Mouse (Mus musculus): ENCODE measurements at regions not wholly inside any gene's neighbourhood (a gene's known extent, or its start where the extent isn't known, plus 50 kb on each side); places are given as distances from the start of the nearest gene placed in this dataset.
A peak's percentile ranks its signal among the peaks of the same experiment; 100 is the strongest.

GRCm38 (mm10) chrX:11798326-11798725, 361.8 kb downstream of the Bcor start:
- peak; percentile 50 for DNase-seq (ENCODE audit: low spot score)

DNA sequence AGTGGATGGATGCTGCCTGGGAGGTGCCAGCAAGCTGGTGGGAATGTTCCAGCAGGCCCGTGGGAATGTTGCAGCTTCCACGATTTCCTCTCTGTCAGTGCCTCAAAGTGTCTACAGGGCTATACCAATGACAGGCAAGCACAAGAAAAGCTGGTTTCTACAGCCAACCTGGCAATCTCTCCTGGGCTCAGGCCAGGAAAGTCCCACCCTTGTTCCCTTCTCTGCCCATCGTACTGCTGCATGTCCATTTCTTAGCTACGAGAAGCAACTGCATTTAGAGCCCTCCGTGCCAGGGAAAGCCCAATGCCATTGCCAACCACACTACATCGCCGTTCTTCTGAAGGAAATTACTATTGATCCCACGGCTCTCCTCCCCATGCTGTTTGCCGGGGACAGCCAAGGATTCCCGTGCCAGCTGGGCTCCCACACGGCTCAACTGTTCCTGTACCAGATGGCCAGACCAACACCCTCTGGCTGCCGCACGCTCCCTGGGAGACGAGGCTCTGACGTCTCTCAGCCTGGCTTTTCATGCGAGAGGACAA, 359.7 kb downstream of the Bcor start:
- no peak for DNase-seq (ENCODE audit: low spot score)

DNA sequence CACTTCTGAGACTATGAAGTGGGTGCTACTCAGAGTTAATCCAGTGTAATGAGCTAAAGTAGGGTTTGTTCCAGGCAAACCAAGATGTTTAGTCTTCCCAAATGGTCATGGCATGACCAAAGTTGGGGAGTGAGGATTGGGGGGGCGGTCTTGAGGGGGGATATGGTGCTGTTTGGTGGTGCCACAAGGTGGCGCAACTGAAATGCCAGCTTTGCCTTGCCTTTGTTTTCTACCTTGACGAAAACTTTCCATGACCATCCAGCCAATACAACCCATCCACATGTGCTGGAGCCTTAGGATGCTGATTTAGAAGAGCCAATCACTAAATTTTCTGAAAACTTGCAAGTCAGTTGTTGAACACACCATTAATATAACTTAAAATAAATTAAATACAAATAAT, 358.9 kb downstream of the Bcor start:
- DNase-seq (ENCODE audit: low spot score): no peak

- DNase-seq (ENCODE audit: low spot score): no peak
Observed at GRCm38 (mm10) chrX:11801621-11802020, 358.5 kb downstream of the Bcor start.

- DNase-seq (ENCODE audit: low spot score): no peak
Observed at GRCm38 (mm10) chrX:11802074-11802899, 357.9 kb downstream of the Bcor start.

- no peak for DNase-seq (ENCODE audit: low spot score)
Observed at GRCm38 (mm10) chrX:11803239-11803638, 356.9 kb downstream of the Bcor start.

- no peak for DNase-seq (ENCODE audit: low spot score)
Observed at GRCm38 (mm10) chrX:11806896-11807252, 353.3 kb downstream of the Bcor start.

DNA sequence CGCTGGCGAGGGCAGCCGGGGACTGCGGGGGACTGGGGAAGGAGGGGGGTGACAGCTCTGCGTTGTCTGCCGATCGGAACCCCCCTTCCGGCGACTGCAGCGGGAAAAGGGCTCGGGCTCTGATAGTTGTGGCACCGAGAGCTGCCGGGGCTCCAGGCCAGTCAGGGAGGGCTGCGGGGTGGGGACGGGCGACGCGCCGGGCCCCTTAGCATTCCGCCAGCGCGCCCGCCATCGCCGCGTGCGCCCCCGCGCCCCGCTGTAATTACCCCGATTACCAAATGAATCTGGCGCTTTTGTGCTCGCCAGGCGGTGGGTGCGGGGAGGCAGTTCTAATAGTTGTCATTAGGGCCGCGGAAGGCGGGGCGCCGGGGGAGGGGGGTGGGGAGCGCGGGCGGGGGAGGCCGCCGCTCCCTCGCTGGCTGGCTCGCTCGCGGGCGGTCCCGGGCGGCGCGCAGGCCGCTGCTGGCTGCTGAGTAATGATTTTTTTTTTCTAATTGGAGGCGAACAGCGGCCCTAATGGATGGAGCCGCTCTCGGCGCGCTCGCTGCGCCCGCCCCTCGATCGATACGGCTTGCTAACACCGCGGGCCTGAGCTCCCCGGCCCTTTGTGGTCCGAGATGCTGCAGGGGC, 352.8 kb downstream of the Bcor start:
- peak; percentile 40 for DNase-seq (ENCODE audit: low spot score)

DNA sequence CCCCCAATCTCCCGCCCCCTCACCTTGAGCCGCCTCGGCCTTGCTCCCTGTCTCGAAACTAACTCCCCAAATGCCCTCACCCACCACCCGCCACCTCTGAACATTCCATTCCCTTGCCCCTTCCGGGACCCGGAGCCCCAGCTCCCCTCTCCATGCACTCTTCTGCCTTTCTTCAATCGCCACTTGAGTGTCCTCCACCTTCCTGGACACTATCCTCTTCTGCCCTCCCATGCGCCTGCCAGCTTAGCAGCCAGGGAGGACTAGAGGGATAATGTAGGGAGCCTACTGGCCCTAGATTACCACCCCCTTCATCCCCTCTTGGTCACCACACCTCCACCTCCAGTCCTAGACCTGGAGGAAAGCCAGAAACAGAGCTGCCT, 352.3 kb downstream of the Bcor start:
- no peak for DNase-seq (ENCODE audit: low spot score)

GRCm38 (mm10) chrX:11808911-11809310, 351.2 kb downstream of the Bcor start:
- no peak for DNase-seq (ENCODE audit: low spot score)

DNA sequence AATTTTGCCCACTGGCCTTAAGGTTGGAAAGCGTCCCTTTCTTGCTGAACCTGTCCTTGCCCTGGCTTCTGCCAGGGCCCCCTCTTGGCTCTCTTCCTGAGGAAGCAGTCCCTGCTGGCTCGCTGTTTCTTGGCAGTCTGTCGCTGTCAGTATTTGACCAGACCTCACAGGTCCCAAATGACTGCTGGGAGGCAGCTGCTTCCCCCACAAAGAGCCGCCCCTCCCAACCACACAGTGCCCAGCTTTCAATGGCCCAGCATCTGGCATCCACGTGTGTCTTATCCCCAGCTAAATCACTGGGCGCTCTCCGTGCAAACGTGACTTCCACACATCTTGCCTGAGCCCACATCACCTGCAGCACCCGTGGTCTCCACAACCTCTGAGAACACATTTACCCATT, 345.3 kb downstream of the Bcor start:
- no peak for DNase-seq (ENCODE audit: low spot score)

- DNase-seq (ENCODE audit: low spot score): no peak
Observed at GRCm38 (mm10) chrX:11815864-11816263, 344.3 kb downstream of the Bcor start.

- DNase-seq (ENCODE audit: low spot score): no peak
Observed at GRCm38 (mm10) chrX:11818634-11819033, 341.5 kb downstream of the Bcor start.

- no peak for DNase-seq (ENCODE audit: low spot score)
Observed at GRCm38 (mm10) chrX:11821165-11821564, 339.0 kb downstream of the Bcor start.

GRCm38 (mm10) chrX:11821880-11822768, 338.0 kb downstream of the Bcor start:
- no peak for DNase-seq (ENCODE audit: low spot score)

DNA sequence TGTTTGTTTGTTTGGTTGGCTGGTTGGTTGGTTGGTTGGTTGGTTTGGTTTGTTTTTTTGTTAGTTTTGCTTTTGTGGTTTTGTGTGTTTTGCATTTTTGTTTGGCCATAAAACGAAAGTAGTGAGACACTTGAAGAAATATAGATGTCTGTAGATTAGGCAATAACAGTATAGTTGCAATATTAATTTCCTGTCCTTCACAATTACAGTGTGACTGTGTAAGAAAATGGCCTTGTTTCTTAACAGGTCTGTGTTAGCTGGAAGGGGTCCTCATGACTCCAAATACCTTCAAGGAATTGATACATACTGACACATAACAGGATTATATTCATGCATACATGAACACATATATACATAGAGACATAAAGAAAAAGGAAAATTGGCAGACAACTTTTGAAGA, 334.2 kb downstream of the Bcor start:
- DNase-seq (ENCODE audit: low spot score): no peak

DNA sequence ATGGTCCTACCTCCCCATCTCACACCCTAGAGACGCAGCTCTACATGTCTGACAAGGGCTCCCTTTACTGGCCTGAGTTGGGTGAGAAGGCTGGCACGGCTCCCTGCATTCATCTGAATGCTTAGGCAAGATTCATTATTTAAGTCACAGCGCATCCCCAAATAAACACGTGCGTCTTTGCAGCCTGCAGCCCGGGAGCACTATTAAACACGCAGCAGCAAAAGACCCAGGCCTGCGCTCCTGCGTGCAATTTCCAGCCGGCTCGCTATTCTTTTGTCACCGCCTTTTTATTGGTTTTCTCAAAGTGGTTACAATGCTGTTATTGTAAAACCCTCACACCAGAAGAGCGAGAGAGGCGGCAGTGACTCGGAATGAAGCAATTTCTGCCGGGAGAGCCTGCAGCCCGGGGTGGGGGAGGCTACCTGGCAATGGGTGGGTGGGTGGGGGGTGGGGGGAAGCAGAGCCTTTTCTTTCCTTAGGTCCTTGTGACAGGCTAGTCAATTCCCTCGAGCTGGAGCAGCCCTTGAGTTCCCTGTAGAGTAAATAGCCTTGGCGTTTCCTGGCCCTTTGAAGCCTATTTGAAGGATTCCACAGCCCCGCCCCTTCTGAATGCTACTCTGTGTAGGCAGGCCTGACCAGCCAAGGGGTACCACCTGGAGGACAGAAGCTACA, 333.3 kb downstream of the Bcor start:
- no peak for DNase-seq (ENCODE audit: low spot score)

- no peak for DNase-seq (ENCODE audit: low spot score)
Observed at GRCm38 (mm10) chrX:11829411-11830002, 330.6 kb downstream of the Bcor start.

- no peak for DNase-seq (ENCODE audit: low spot score)
Observed at GRCm38 (mm10) chrX:11837566-11837965, 322.6 kb downstream of the Bcor start.

DNA sequence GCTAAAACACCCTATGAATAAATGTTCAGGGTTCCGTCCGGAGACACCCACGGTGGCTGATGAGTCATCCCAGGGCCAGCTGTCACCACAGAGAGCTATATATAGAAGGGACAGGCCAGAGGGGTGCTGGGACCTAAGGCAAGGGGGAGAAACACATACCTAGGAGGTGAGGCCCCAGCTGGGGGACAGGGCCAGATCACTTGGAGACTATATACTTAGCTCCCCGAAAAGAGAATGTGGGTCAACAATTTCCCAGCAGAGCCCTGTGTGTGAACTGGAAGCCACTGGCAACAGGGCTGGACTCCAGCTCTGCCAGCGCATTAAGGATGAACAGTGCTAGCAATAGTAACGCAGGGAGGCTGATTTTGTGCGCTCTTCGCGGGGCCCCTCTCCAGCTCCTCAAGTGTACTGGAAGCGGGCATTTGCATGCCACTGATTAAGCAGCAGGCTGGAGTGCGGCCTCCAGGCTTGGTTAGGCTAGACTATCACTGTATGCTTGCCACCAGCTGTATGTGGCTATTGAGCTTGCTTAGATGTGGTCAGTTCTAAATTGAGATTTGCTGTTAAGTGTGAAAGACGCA, 320.4 kb downstream of the Bcor start:
- DNase-seq (ENCODE audit: low spot score): no peak
